Mouse (Mus musculus) liver, embryonic 16.5 days (tissue): ENCODE results near the gene Fam90a1b. TPM values are rescaled to one million over a fixed set of nuclear protein-coding genes. Genes with fewer than 3 reads are reported as not detected.

ENCODE experiments used
- microRNA-seq: library from miRNA; unstranded; fragments of <30 nt; microRNA quantifications from one replicate; pipeline ENCODE4, GENCODE M21; 2016
- polyA plus RNA-seq: library from polyadenylated mRNA; unstranded; fragments of >200 nt; fragmentation: Nextera tagmentation; extraction: Ambion mirVana; gene quantifications from 2 replicates; pipeline ENCODE4 v1.2.1, GENCODE M21; 2015

Gene Fam90a1b
- polyA plus RNA-seq, 1 experiment from 2014 or later = not detected

Small RNA genes lying within 50 kb of the gene (microRNA-seq; reads per million reads assigned to microRNA genes)
- not detected for gene Gm44477

Other genes starting within 250 kb of the Fam90a1b start
- gene Zfx, start 243.1 kb downstream of the Fam90a1b start, polyA plus RNA-seq = 12.7 TPM in 2 replicates
- 35.0 and 37.6 TPM in 2 replicates for gene Eif2s3x, start 153.9 kb downstream of the Fam90a1b start, polyA plus RNA-seq
- 3.2 and 3.5 TPM in 2 replicates for gene Klhl15, start 132.2 kb downstream of the Fam90a1b start, polyA plus RNA-seq
- 40.5 and 45.1 TPM in 2 replicates for gene Apoo, start 340 bp upstream of the Fam90a1b start, polyA plus RNA-seq
- 74.9 and 84.6 TPM in 2 replicates for gene Maged1, start 175.4 kb upstream of the Fam90a1b start, polyA plus RNA-seq